Mouse (Mus musculus): ENCODE measurements around the gene Cldn19. TPM values are rescaled to one million over a fixed set of nuclear protein-coding genes. Genes with fewer than 3 reads are reported as not detected.

Gene Cldn19
- polyA plus RNA-seq, 2 experiments = not detected

DNA sequence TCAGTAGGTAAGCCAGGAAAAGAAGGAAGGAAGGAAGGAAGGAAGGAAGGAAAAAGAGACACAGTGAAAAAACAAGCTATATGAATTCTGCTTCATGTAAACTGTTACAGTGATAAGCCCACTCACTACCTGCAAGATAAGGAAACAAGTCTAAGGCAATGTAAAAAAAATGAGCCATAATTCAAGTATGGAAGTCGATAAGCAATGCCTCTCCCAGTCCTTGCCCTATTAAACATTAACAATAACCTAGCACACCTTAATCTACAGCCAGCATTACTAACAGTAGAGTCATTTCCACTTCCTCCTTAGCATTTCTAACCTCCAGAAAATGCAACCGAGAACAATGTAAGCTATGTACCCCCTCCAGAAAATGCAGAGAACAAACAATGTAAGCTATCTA lies 30.1 kb downstream of the Cldn19 start:
- H3K4me3 ChIP-seq (ENCODE audit: insufficient read depth in 1 of 2, low read depth in 2 of 2, low read length in 2 of 2) = no peak overlapping the region
- peaks cover 59% of the 10 kb centered on the region for H3K36me3 ChIP-seq (replicated peaks; ENCODE audit: control insufficient read depth, insufficient read depth, low read depth)

DNA sequence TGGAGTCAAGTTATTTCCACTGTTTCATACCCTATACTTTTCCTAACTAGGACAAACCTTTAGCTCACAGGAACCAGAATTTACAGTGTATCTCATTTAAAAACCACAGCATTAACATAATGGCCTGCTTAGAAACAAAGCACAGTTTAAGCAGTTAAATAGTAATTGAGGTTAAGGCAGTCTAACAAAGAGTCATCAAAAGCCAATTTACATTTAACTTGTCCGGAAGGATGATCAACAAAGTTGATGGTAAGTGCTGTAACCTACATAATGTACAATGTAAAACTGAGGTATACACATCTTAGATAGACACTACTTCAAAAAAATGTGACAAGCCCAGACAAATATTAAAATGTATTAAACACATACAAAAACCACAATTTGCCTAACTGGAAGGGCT lies 36.7 kb downstream of the Cldn19 start:
- Histone ChIP-seq H3K27ac (no peak overlapping the region), H3K9me3 (ENCODE audit: control insufficient read depth, low read length) (no peaks in the 10 kb centered on the region), H3K27me3 (ENCODE audit: control insufficient read depth, insufficient read depth, low read length) (no peaks in the 10 kb centered on the region), H3K4me3 (ENCODE audit: insufficient read depth in 1 of 2, low read depth in 2 of 2, low read length in 2 of 2) (peak overlapping the region; percentile 48 to 92), H3K4me2 (ENCODE audit: low read depth) (peak overlapping the region; percentile 99), H3K4me1 (replicated peaks; ENCODE audit: control insufficient read depth in 2 of 2, insufficient read depth in 2 of 2, low read length in 1 of 2) (peaks cover 20% of the 10 kb centered on the region in 2 experiments), H3K36me3 (replicated peaks; ENCODE audit: control insufficient read depth, insufficient read depth, low read depth) (peaks cover 21% of the 10 kb centered on the region), H3K9ac (replicated peaks) (peak overlapping the region; percentile 87)
- no peak for TF ChIP-seq EP300 (IDR thresholded peaks at IDR 0.05; ENCODE audit: low read depth)
- TF ChIP-seq CTCF (IDR thresholded peaks at IDR 0.05; ENCODE audit: low read depth) = no peak
- ATAC-seq (ENCODE audit: insufficient read depth) = no peak
- 61% methylated on average over 1 of the region's 1 CpGs for WGBS (ENCODE audit: insufficient replicate concordance)
- no peak for DNase-seq (ENCODE audit: low read depth in 3 of 3, low spot score in 3 of 3)

More for the DNA sequence above, 30.1 kb downstream of the Cldn19 start:
- ATAC-seq (ENCODE audit: insufficient read depth) = peak; percentile 67
- 8% methylated on average over 2 of the region's 2 CpGs for WGBS (ENCODE audit: insufficient replicate concordance)
- H3K27me3 ChIP-seq (ENCODE audit: control insufficient read depth, insufficient read depth, low read length) = no peaks in the 10 kb centered on the region
- TF ChIP-seq CTCF (IDR thresholded peaks at IDR 0.05; ENCODE audit: low read depth) (no peak), EP300 (IDR thresholded peaks at IDR 0.05; ENCODE audit: low read depth) (peak; percentile 52)
- H3K27ac ChIP-seq = no peak overlapping the region
- H3K4me1 ChIP-seq (replicated peaks; ENCODE audit: control insufficient read depth in 2 of 2, insufficient read depth in 2 of 2, low read length in 1 of 2) = peaks cover 25% of the 10 kb centered on the region in 2 experiments
- no peak for DNase-seq (ENCODE audit: low read depth in 3 of 3, low spot score in 3 of 3)
- peak overlapping the region; percentile 33; the same call in 1 of the 2 replicates for H3K9ac ChIP-seq (replicated peaks)
- H3K9me3 ChIP-seq (ENCODE audit: control insufficient read depth, low read length) = no peaks in the 10 kb centered on the region
- peak overlapping the region; percentile 43; the same call in 1 of the 2 replicates for H3K4me2 ChIP-seq (ENCODE audit: low read depth)

DNA sequence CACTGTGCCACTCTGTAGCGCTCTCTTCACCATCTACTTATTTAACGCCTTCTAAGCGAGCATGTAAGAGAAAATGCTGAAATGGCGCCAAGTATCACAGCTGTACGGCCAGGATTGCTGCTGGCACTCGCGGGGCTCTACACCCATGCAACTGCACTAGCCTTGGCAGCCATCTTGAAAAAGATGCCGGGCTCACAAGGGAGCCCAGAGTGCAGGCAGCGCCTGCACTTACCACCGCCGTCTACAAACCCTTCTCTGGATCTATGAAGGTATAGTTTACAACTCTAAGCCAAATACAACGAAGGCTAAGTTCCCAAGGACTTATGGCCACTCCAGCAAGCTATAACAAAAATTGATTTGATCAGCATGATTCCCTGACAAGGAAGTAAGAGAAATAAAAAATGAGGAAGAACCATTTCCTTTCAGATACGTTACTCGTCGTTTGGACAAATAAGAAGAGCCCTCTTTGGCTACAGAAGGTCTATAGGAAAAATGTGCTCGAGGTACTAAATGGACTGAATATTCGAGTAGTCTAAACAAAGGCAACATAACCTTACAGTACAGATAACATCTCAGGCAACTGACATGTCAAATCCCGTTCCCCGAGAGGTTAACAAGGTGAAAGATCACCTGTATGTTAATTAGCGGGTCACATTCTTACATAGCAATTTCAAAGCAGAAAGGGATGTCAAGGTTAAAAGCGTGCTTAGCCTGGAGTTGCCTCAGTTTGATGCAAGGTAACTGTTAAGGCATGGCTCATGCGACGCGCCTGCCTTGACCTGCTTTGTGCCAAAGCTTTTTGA lies 37.8 kb downstream of the Cldn19 start:
- WGBS (ENCODE audit: insufficient replicate concordance) = under 1% methylated on average over 24 of the region's 24 CpGs

DNA sequence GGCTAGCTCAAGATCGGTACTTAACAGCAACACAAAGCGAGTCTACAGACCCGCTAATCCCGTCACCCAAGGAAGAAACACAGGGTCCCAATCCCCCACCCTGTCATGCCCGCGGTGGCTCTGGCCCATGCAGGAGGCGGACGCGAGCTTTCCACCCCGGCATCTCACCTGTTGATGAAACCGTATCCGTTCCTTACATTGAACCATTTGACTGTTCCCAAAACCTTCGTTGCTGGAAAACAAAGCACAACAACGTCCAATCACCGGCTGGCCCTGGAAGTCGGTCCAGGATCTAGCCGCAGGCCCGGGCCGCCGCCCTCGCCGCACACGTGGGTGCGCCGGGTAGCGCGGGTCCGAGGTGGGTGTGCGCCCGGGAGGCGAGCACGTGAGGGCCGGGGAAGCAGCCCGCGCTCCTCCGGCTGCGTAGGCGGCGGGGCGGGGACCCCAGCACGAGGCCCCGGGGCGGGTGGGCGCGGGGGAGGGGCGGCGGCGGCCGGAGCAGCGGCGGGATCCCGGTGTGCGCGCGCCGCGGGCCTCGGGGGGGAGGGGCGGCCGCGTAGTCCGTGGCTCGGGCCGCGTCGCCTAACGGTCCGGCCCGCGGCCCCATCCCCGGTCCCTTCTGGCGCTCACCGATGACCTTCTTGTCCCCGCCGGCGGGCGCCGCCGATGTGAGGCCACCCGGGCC lies 38.5 kb downstream of the Cldn19 start:
- Histone ChIP-seq H3K27ac (peak overlapping the region; percentile 61), H3K9me3 (ENCODE audit: control insufficient read depth, low read length) (no peaks in the 10 kb centered on the region), H3K36me3 (replicated peaks; ENCODE audit: control insufficient read depth, insufficient read depth, low read depth) (peaks cover 8% of the 10 kb centered on the region), H3K4me3 (ENCODE audit: insufficient read depth in 1 of 2, low read depth in 2 of 2, low read length in 2 of 2) (peak overlapping the region; percentile 92 to 99), H3K9ac (replicated peaks) (peak overlapping the region; percentile 87), H3K4me2 (ENCODE audit: low read depth) (peak overlapping the region; percentile 99), H3K4me1 (replicated peaks; ENCODE audit: control insufficient read depth in 2 of 2, insufficient read depth in 2 of 2, low read length in 1 of 2) (peaks cover 9 to 10% of the 10 kb centered on the region in 2 experiments), H3K27me3 (ENCODE audit: control insufficient read depth, insufficient read depth, low read length) (no peaks in the 10 kb centered on the region)
- under 1% methylated on average over 78 of the region's 80 CpGs for WGBS (ENCODE audit: insufficient replicate concordance)
- DNase-seq (ENCODE audit: low read depth in 3 of 3, low spot score in 3 of 3) = no peak
- peak; percentile 25; the same call in 1 of the 2 replicates for ATAC-seq (ENCODE audit: insufficient read depth)
- TF ChIP-seq EP300 (IDR thresholded peaks at IDR 0.05; ENCODE audit: low read depth) (no peak), CTCF (IDR thresholded peaks at IDR 0.05; ENCODE audit: low read depth) (no peak)

More for the DNA sequence above, 37.8 kb downstream of the Cldn19 start:
- no peak for TF ChIP-seq EP300 (IDR thresholded peaks at IDR 0.05; ENCODE audit: low read depth)
- TF ChIP-seq CTCF (IDR thresholded peaks at IDR 0.05; ENCODE audit: low read depth) = no peak
- Histone ChIP-seq H3K9me3 (ENCODE audit: control insufficient read depth, low read length) (no peaks in the 10 kb centered on the region), H3K27me3 (ENCODE audit: control insufficient read depth, insufficient read depth, low read length) (no peaks in the 10 kb centered on the region), H3K9ac (replicated peaks) (peak overlapping the region; percentile 87), H3K27ac (peak overlapping the region; percentile 61), H3K4me2 (ENCODE audit: low read depth) (peak overlapping the region; percentile 99), H3K4me3 (ENCODE audit: insufficient read depth in 1 of 2, low read depth in 2 of 2, low read length in 2 of 2) (peak overlapping the region; percentile 92 to 99), H3K36me3 (replicated peaks; ENCODE audit: control insufficient read depth, insufficient read depth, low read depth) (peaks cover 13% of the 10 kb centered on the region), H3K4me1 (replicated peaks; ENCODE audit: control insufficient read depth in 2 of 2, insufficient read depth in 2 of 2, low read length in 1 of 2) (peaks cover 10 to 12% of the 10 kb centered on the region in 2 experiments)
- DNase-seq (ENCODE audit: low read depth in 3 of 3, low spot score in 3 of 3) (peak in 2 of 3 experiments; percentile 46 to 51), ATAC-seq (ENCODE audit: insufficient read depth) (no peak)
